Mouse (Mus musculus) lung, embryonic 14.5 days (tissue): ENCODE measurements around the gene Kcnk15. TPM values are rescaled to one million over a fixed set of nuclear protein-coding genes. Genes with fewer than 3 reads are reported as not detected.

Experiments used
- ATAC-seq: fragments of 200-750 bp; cut with Nextera tagmentation; 2 replicates; pipeline ENCODE4 v1.8.0; 2017; ENCODE audit warnings: mild to moderate bottlenecking, moderate TSS enrichment, moderate library complexity; ENCODE audit not compliant: insufficient read depth
- DNase-seq: peaks from one replicate; pipeline ENCODE4 v3.0.0-alpha.2; 2015
- H3K27ac ChIP-seq: fragments of 300-500 bp; sonication (generic); 2 replicates; pipeline ENCODE4 v1.5.1; 2014; ENCODE audit warnings: low read depth, mild to moderate bottlenecking, moderate library complexity
- H3K27me3 ChIP-seq: fragments of 300-500 bp; sonication (generic); 2 replicates; pipeline ENCODE4 v1.6.1; 2014; ENCODE audit warnings: low read length, control low read depth; ENCODE audit not compliant: insufficient read depth
- H3K36me3 ChIP-seq: fragments of 300-500 bp; sonication (generic); 2 replicates; pipeline ENCODE4 v1.6.1; 2014; ENCODE audit warnings: control low read depth; ENCODE audit not compliant: insufficient read depth
- H3K4me1 ChIP-seq: fragments of 300-500 bp; sonication (generic); 2 replicates; pipeline ENCODE4 v1.6.1; 2014; ENCODE audit warnings: antibody characterized with exemption, control low read depth; ENCODE audit not compliant: insufficient read depth
- H3K4me2 ChIP-seq: fragments of 300-500 bp; sonication (generic); 2 replicates; pipeline ENCODE4 v1.6.1; 2014; ENCODE audit warnings: mild to moderate bottlenecking
- H3K4me3 ChIP-seq: fragments of 300-500 bp; sonication (generic); 2 replicates; pipeline ENCODE4 v1.5.1; 2014; ENCODE audit warnings: low read depth, low read length
- H3K9ac ChIP-seq: fragments of 300-500 bp; sonication (generic); 2 replicates; pipeline ENCODE4 v1.6.1; 2014
- H3K9me3 ChIP-seq: fragments of 300-500 bp; sonication (generic); 2 replicates; pipeline ENCODE4 v1.6.1; 2016; ENCODE audit warnings: low read depth, low read length, control low read depth
- CTCF ChIP-seq: IDR thresholded peaks from 2 replicates; pipeline ENCODE4 v1.5.1; 2016; ENCODE audit warnings: antibody characterized with exemption, low read depth
- WGBS: fragments of 180-500 bp; shearing (Covaris S2); extraction: QIAGEN DNeasy Blood & Tissue Kit; methylation state at CpG from one replicate; pipeline ENCODE4 v1.1.7; 2014; 5-methylcytosine and 5-hydroxymethylcytosine counted together
- polyA plus RNA-seq: library from polyadenylated mRNA; unstranded; fragments of >200 nt; fragmentation: Nextera tagmentation; extraction: Ambion mirVana; gene quantifications from 2 replicates; pipeline ENCODE4 v1.2.1, GENCODE M21; 2014

Gene Kcnk15
- polyA plus RNA-seq, 1 experiment from 2014 or later = not detected

DNA sequence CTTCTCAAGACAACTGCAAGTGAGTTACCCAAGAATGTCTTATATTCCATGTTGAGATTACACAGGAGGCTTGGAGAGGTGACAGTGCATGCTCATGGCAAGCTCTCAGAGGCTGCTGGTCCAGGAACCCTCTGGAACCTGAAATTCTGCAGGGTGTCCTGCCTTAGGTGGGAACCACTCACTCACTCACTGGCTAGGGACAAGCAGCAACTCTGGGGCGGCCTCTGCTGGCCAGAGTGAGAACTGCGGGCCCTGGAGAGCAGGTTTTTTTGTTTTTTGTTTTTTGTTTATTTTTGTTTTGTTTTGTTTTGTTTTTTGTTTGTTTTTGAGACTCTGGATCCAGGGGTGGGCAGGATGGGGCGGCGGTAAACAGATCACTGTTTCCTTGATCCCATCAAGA is 30.2 kb upstream of the Kcnk15 start:
- TF ChIP-seq CTCF = peak; percentile 95
- peak; percentile 70 for DNase-seq
- 4% methylated on average over 4 of the region's 4 CpGs for WGBS
- 0 out of 2 replicates have a peak overlapping the region, but pooled peaks have one; percentile 11 for H3K4me3 ChIP-seq
- H3K9me3 ChIP-seq = no peaks in the 10 kb centered on the region
- H3K4me1 ChIP-seq = no peaks in the 10 kb centered on the region
- H3K36me3 ChIP-seq = no peaks in the 10 kb centered on the region
- no peak overlapping the region for H3K9ac ChIP-seq
- H3K4me2 ChIP-seq = peak overlapping the region; percentile 48
- peak; percentile 45; the same call in 1 of the 2 replicates for ATAC-seq
- no peak overlapping the region for H3K27ac ChIP-seq
- H3K27me3 ChIP-seq = no peaks in the 10 kb centered on the region

GRCm38 (mm10) chr2:163823771-163824170 is 29.7 kb upstream of the Kcnk15 start:
- no peaks in the 10 kb centered on the region for H3K9me3 ChIP-seq
- H3K4me3 ChIP-seq = 0 out of 2 replicates have a peak overlapping the region, but pooled peaks have one; percentile 11
- H3K27me3 ChIP-seq = no peaks in the 10 kb centered on the region
- H3K27ac ChIP-seq = no peak overlapping the region
- no peak overlapping the region for H3K9ac ChIP-seq
- no peaks in the 10 kb centered on the region for H3K36me3 ChIP-seq
- H3K4me1 ChIP-seq = no peaks in the 10 kb centered on the region
- TF ChIP-seq CTCF = no peak
- DNase-seq = peak; percentile 85
- ATAC-seq = peak; percentile 89
- peak overlapping the region; percentile 48 for H3K4me2 ChIP-seq
- 17% methylated on average over 11 of the region's 11 CpGs for WGBS

DNA sequence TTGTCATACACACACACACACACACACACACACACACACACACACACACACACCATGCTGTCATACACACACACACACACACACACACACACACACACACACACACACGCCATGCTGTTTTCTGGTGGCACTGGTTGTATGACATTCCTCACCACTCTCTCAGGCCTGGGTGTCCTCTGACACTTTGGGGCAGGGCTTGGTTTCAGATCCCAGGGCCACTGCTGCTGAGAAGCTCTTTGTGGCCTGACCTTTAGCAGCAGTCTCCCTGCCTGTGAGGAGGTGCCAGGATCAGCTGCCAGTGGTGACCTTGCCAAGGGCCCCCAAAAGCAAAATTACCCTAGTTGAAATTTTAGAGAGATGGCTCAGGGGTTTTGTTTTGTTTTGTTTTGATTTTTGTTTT is 27.6 kb upstream of the Kcnk15 start:
- Histone ChIP-seq H3K4me3 (no peak overlapping the region), H3K4me1 (no peaks in the 10 kb centered on the region), H3K9ac (no peak overlapping the region), H3K36me3 (no peaks in the 10 kb centered on the region), H3K27ac (no peak overlapping the region), H3K9me3 (no peaks in the 10 kb centered on the region), H3K27me3 (no peaks in the 10 kb centered on the region), H3K4me2 (no peak overlapping the region)
- DNase-seq = no peak
- TF ChIP-seq CTCF = no peak
- 30% methylated on average over 1 of the region's 1 CpGs for WGBS
- ATAC-seq = no peak

DNA sequence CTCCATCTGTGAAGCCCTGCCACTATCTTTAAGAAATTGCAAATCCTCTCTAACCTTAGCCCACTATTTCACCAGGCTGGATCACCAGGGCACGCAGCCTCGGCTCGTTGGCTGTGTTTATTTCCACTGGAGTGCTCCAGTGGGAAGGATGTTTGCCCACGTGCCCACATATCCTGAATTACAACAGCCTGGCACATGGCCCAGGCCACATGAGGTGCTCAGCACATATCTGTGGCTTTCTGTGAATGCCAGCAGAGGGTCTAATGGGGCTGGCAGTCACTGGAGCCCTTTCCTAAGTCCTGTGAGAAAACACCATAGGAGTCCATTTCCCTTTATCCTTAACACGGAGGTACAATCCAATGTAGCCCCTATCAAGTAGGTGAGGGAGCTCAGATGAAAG is 27.0 kb upstream of the Kcnk15 start:
- ATAC-seq (no peak), DNase-seq (no peak)
- H3K27ac ChIP-seq = no peak overlapping the region
- no peak overlapping the region for H3K9ac ChIP-seq
- H3K9me3 ChIP-seq = no peaks in the 10 kb centered on the region
- no peaks in the 10 kb centered on the region for H3K27me3 ChIP-seq
- H3K4me2 ChIP-seq = no peak overlapping the region
- no peaks in the 10 kb centered on the region for H3K4me1 ChIP-seq
- no peak overlapping the region for H3K4me3 ChIP-seq
- TF ChIP-seq CTCF = no peak
- H3K36me3 ChIP-seq = no peaks in the 10 kb centered on the region
- 68% methylated on average over 5 of the region's 5 CpGs for whole genome bisulfite sequencing

- H3K4me2 ChIP-seq = no peak overlapping the region
- no peaks in the 10 kb centered on the region for H3K9me3 ChIP-seq
- H3K4me3 ChIP-seq = no peak overlapping the region
- WGBS = 32% methylated on average over 1 of the region's 1 CpGs
- H3K4me1 ChIP-seq = no peaks in the 10 kb centered on the region
- H3K9ac ChIP-seq = no peak overlapping the region
- no peak for TF ChIP-seq CTCF
- no peak overlapping the region for H3K27ac ChIP-seq
- no peaks in the 10 kb centered on the region for H3K36me3 ChIP-seq
- ATAC-seq (no peak), DNase-seq (no peak)
- no peaks in the 10 kb centered on the region for H3K27me3 ChIP-seq
Measured at GRCm38 (mm10) chr2:163831163-163831562, 22.3 kb upstream of the Kcnk15 start.

- TF ChIP-seq CTCF = peak; percentile 98
- 18% methylated on average over 9 of the region's 9 CpGs for WGBS
- ATAC-seq = peak; percentile 38; the same call in 1 of the 2 replicates
Measured at GRCm38 (mm10) chr2:163838043-163838442, 15.4 kb upstream of the Kcnk15 start.

GRCm38 (mm10) chr2:163839519-163839918 is 13.9 kb upstream of the Kcnk15 start:
- H3K27ac ChIP-seq = no peak overlapping the region
- no peak overlapping the region for H3K4me3 ChIP-seq
- H3K27me3 ChIP-seq = no peaks in the 10 kb centered on the region
- no peaks in the 10 kb centered on the region for H3K9me3 ChIP-seq
- H3K36me3 ChIP-seq = no peaks in the 10 kb centered on the region
- H3K4me1 ChIP-seq = no peaks in the 10 kb centered on the region
- TF ChIP-seq CTCF = no peak
- peak; percentile 46 for DNase-seq
- H3K9ac ChIP-seq = no peak overlapping the region
- H3K4me2 ChIP-seq = no peak overlapping the region
- ATAC-seq = no peak
- 41% methylated on average over 6 of the region's 6 CpGs for WGBS

More at GRCm38 (mm10) chr2:163838043-163838442, 15.4 kb upstream of the Kcnk15 start:
- H3K9ac ChIP-seq = no peak overlapping the region
- no peak overlapping the region for H3K4me2 ChIP-seq
- no peaks in the 10 kb centered on the region for H3K4me1 ChIP-seq
- no peaks in the 10 kb centered on the region for H3K9me3 ChIP-seq
- H3K4me3 ChIP-seq = no peak overlapping the region
- peak; percentile 92 for DNase-seq
- H3K27ac ChIP-seq = no peak overlapping the region
- H3K27me3 ChIP-seq = no peaks in the 10 kb centered on the region
- H3K36me3 ChIP-seq = no peaks in the 10 kb centered on the region

DNA sequence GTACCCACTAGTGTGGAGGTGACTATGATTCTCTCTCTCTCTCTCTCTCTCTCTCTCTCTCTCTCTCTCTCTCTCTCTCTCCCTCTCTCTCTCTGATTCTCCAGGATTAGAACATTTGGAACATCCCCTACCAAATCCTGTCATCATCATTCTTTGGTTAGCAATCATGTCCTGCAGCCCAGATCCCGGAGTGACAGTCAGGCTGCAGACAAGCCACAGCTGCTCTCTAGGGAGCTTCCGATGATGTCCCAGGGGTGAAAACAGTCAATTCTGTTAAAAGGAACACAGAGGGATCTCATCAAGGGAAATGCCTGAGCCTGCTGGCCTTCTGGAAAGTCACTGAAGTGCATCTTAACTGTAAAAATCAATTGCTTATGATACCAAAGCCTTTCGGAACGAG is 11.4 kb upstream of the Kcnk15 start:
- no peak overlapping the region for H3K9ac ChIP-seq
- no peak overlapping the region for H3K4me3 ChIP-seq
- no peak overlapping the region for H3K27ac ChIP-seq
- no peak for DNase-seq
- H3K4me1 ChIP-seq = no peaks in the 10 kb centered on the region
- no peaks in the 10 kb centered on the region for H3K36me3 ChIP-seq
- ATAC-seq = no peak
- TF ChIP-seq CTCF = no peak
- no peak overlapping the region for H3K4me2 ChIP-seq
- no peaks in the 10 kb centered on the region for H3K27me3 ChIP-seq
- no peaks in the 10 kb centered on the region for H3K9me3 ChIP-seq
- 49% methylated on average over 4 of the region's 4 CpGs for WGBS
